Mouse (Mus musculus) adrenal gland, postnatal 25 days (tissue): ENCODE data around the gene Pde1a. TPM values are rescaled to one million over a fixed set of nuclear protein-coding genes. Genes with fewer than 3 reads are reported as not detected.
A peak's percentile ranks its signal among the peaks of the same experiment; 100 is the strongest.

Experiments used
- DNase-seq: peaks from one replicate; pipeline ENCODE4 v3.0.0; 2021; ENCODE audit warnings: mixed read lengths
- long read RNA-seq: library from polyadenylated mRNA; stranded (forward); transcript quantifications from one replicate; pipeline ENCODE4 v2.0.0, GENCODE M21; 2021
- total RNA-seq: library from RNA; stranded (reverse); gene quantifications from 2 replicates; pipeline ENCODE4 v1.2.3, GENCODE M21; 2021

Gene Pde1a
- 17.1 and 18.6 TPM in 2 replicates for total RNA-seq
- long read RNA-seq, partial matches to known transcripts, result 0 of 13 reads
- long read RNA-seq, other reads (novel, unspliced or antisense), result 13 of 13 reads

GRCm38 (mm10) chr2:80128861-80129698, at the start of gene Pde1a:
TSS of gene Pde1a (minus strand) at chr2:80129458.
- no peak for DNase-seq

- DNase-seq, result no peak
Measured at GRCm38 (mm10) chr2:80178608-80179280, 49.5 kb upstream of the Pde1a start.

DNA sequence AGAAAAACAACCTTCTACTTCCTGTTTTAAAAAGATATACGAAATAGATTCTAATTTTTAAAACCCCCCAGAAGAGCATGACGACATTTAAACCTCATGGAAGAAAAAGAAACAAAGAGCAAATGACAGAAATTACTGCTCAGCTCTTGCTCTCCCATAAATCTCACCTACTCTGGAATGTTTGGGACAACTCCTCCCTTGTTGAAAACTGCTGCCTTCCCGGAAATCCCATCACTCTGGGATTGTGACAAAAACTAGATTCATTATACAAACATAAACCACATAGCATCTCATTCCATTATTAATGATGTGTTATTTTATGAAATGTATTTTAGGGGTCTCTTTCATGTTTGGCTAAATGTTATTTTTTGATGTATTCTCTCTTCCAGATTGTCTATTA, 48.9 kb upstream of the Pde1a start:
- no peak for DNase-seq

GRCm38 (mm10) chr2:80168103-80168502, 38.8 kb upstream of the Pde1a start:
- DNase-seq, result no peak

DNA sequence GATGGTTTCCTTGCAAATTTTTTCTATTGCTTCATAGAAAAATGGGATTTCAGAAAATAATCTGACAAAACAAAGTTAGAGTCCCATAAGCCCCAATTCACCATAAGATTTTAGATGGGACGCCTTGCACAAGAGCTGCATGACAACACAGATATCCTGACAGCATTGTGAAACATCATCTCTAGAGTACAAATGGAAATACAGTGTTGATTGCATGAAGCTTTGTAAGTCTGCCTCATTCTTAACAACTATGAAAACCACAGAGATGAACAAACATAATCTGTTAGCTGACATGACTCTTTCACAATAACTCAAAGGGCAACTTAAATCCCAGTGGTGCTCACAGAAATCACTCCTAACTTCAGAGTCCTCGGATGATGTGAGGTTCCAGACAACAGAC, 29.5 kb upstream of the Pde1a start:
- no peak for DNase-seq

GRCm38 (mm10) chr2:80158196-80158595, 28.9 kb upstream of the Pde1a start:
- DNase-seq, result no peak

GRCm38 (mm10) chr2:80150019-80150418, 20.8 kb upstream of the Pde1a start:
- no peak for DNase-seq

DNA sequence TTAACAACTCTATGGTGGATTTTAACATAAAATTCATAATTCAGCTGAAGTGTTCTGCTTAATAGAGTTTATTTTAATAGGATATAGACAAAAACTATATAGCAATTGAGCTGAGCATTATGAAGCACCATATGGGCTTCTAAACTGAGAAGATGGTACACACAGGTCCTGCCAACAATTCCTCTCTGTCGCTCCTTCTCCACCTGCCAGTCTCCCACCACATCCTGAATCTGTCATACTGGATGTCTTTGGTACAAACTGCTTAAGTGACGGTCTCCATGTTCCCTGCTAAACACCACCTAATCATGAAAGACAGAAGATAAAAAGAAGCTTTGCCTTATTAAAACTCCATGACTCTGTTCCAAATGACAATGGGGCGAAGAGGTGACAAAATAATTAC, 20.1 kb upstream of the Pde1a start:
- no peak for DNase-seq

- DNase-seq, result no peak
Measured at GRCm38 (mm10) chr2:80135076-80135475, 5.8 kb upstream of the Pde1a start.

GRCm38 (mm10) chr2:80132677-80133076, 3.4 kb upstream of the Pde1a start:
- no peak for DNase-seq

DNA sequence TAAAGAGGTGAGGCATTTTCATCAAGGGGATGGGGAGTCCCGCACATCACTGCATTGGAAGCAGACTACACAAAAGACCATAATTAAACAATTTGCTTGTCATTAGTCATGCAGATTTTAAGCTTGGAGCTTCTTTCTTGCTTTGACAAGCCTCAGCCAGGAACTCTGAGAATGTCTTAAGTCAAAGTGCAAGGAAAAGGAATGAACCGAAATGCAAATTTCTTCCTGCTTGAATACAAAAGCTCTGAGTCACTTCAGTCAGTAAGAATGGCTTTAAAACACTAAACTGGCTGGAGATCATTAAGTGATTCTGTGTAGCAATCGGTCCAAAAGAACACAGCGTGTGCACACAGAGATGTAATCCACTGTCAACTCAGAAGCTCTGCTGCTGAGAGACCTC, 2.6 kb downstream of the Pde1a start:
- no peak for DNase-seq

DNA sequence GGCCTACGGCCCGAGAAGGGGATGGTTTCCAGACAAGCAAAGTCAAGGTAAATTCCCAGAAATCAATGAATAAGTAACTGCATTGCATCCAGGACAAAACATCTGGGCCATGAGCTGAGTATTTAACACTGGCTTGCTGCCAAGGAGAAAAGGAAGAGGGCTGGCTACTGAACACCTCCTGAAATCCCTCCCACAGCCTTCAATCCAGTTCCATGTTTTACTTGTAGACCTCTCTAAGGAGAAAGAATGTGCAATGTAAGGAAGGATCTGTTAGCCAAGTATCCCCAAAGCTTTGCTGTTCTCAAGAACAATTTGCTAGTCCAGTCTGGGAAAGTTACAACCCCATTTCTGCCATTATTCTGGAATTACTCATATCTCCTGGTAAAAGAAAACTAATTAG, 42.4 kb downstream of the Pde1a start:
- DNase-seq, result no peak

DNA sequence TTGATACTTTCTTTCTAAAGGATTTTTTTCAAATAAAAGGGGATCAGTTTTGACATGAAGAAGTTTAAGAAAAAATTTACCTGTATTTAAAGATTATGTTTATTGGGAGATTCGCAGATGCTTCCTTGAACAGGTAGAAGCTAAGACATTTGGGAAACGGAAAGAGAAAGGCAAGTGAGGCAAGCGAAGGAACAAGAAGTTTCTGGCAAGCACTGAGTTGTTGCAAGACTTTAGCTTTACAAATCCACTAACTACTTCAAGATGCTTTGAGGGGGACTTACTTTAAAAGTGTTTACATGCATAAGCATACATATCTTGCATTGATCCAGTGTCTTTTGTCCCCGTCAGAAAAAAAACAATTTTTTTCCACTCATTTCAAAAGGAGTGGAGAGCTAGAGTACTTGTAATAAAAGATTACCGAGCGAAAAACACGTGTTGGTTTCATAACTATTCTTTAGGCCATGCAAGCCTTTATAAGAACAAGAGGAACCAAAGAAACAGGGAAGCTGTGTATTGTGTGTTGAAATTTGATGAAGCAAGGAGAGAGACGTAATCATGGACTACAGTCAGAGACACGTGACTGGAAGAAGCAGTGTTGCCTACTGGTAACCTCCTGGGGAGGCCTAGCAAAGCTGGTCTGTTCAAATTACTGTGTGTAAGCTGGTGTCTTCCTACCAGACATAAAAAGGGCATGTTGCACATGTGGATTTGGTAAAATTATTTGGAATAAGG, 49.0 kb downstream of the Pde1a start:
- no peak for DNase-seq

- no peak for DNase-seq
Measured at GRCm38 (mm10) chr2:80079618-80080017, 49.6 kb downstream of the Pde1a start.

DNA sequence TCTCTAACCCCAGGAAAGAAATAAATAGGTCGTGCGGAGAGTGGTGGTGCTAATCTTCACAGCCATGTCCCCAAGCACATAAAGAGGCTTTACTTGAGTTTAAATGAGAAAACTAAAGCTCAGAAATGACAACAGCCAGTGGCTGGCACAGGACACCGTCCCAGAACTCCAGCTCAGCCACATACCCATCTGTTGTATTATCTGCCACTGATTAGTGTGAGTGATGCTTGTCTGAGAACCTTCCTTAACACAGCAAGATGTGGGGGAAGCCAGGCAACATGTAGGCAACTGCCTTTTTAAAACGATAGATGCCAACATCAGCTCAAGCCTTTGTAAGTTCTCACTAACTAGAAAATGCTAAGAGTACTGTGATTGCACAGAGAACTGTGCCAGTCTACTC, 52.9 kb downstream of the Pde1a start:
- DNase-seq, result no peak

DNA sequence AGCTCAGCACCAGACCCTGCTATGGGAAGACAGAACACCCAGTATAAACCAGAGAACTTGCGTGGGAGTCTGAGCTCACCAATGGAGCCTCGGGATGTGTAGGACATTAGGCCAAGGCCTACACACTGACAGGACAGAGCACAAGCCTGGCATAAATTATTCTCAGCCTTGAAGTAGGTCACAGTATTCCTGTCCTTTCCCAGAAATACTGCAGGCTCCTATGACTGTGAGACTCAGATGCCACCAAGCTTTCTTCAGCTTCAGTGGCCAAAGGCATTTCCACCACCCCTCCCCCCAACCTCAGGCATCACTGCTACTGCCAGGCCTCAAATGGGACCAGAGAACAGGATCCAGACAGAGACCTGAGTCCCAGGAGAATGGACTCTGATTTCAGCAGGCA, 54.7 kb downstream of the Pde1a start:
- DNase-seq, result no peak

DNA sequence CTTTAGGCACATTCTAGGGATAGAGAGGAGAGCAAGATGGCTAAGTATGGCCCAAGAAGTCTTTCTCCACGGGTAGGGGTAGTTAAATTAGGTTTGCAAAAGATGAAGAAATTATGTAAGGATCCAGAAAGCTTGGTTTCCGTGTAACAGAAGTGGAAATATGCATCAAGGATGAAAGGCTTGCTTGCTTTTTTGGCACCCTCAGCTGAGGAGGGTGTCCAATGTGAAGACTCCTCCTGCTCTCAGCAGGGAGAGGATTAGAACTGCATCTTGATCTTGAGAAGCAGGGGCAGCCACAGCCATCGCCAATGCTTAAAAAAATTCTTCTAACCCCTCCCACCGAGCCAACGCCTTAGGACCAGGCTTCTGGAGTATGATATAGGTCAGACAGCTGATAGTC, 55.2 kb downstream of the Pde1a start:
- no peak for DNase-seq

- DNase-seq, result no peak
Measured at GRCm38 (mm10) chr2:80073426-80073825, 55.8 kb downstream of the Pde1a start.

DNA sequence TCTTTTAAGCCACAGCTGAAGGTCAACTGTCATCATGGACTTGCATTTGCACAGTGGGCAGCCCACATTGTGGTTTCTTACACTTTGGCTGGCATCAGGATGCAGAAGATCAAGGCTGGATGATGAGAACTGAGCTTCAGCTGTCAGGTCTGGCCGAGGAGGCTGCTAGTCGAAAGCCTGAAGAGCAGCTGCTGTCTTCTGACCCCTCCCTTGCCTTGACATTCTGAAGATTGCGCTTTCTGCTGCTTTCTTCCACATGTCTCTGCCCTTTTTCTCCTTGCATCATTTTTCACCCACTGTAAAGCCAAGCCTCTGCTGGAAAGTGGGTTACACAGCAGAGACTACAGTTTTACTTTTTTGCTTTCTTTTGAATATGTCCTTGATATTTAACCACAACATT, 59.5 kb downstream of the Pde1a start:
- peak; percentile 12 for DNase-seq

- no peak for DNase-seq
Measured at GRCm38 (mm10) chr2:80066449-80066848, 62.8 kb downstream of the Pde1a start.

- DNase-seq, result no peak
Measured at GRCm38 (mm10) chr2:80056062-80056461, 73.2 kb downstream of the Pde1a start.

DNA sequence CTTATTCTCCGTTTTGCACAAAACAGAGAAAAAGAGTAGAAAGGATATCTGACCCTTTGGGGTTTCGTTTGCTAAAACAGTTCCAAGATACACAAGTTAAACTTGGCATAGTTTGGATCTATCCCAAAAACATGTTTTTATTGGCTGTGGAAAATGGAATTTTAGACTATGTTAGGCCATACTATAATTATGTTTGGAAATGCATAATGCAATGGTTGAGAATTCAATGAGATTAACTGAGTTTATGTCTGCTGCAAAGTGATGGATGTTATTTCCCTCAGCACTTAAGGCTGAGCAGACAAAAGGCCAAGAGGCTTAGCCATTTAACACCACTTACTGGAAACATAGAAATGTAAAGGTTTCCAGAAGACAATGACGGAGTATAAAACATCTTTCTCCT, 75.2 kb downstream of the Pde1a start:
- DNase-seq, result no peak
